8 mouse cellular contexts compared by ENCODE assay signal in genomic region chr10:111011226-111011765, GRCm38 (mm10). TPM values are rescaled to one million over a fixed set of nuclear protein-coding genes. Genes with fewer than 3 reads are reported as not detected.
A peak's percentile ranks its signal among the peaks of the same experiment; 100 is the strongest.
DNase-seq lines count a peak whose midpoint lies in the region; ATAC-seq and TF ChIP-seq lines count a peak whose summit lies in the region.

No protein-coding gene starts in this region.

- H3K36me3 ChIP-seq in liver, adult 2 months (ENCODE audit: control insufficient read depth, insufficient read depth, low read length) = no peaks in the 10 kb centered on the region
- H3K36me3 ChIP-seq in hindbrain, embryonic 14.5 days (replicated peaks; ENCODE audit: control insufficient read depth, insufficient read depth) = no peaks in the 10 kb centered on the region
- H3K36me3 ChIP-seq in midbrain, embryonic 16.5 days (ENCODE audit: control insufficient read depth, insufficient read depth, low read length) = no peaks in the 10 kb centered on the region

- H3K4me3 ChIP-seq in liver, adult 2 months (ENCODE audit: insufficient read depth, low read depth, low read length) = peak overlapping the region; percentile 95
- H3K4me3 ChIP-seq in cortical plate, adult 2 months (ENCODE audit: insufficient read depth, low read length) = peak overlapping the region; percentile 89
- peak overlapping the region; percentile 63 for H3K4me3 ChIP-seq in hindbrain, embryonic 14.5 days (replicated peaks; ENCODE audit: low read length)
- peak overlapping the region; percentile 90 for H3K4me3 ChIP-seq in midbrain, embryonic 16.5 days (ENCODE audit: low read depth, low read length)

- H3K27ac ChIP-seq in liver, adult 2 months (replicated peaks; ENCODE audit: insufficient read depth, low read depth, low read length) = 0 out of 2 replicates have a peak overlapping the region, but pooled peaks have one; percentile 25
- peak overlapping the region; percentile 98 for H3K27ac ChIP-seq in cortical plate, adult 2 months (ENCODE audit: insufficient read depth, low read length)
- H3K27ac ChIP-seq in hindbrain, embryonic 14.5 days = peak overlapping the region; percentile 98
- H3K27ac ChIP-seq in midbrain, embryonic 16.5 days (ENCODE audit: low read length) = peak overlapping the region; percentile 99

- WGBS in liver, adult 2 months = 7% methylated on average over 14 of the region's 14 CpGs
- 2% methylated on average over 14 of the region's 14 CpGs for WGBS in hindbrain, embryonic 14.5 days
- 1% methylated on average over 14 of the region's 14 CpGs for WGBS in midbrain, embryonic 16.5 days

- peak overlapping the region; percentile 68 for H3K9ac ChIP-seq in liver, adult 2 months (ENCODE audit: low read depth, low read length)
- H3K9ac ChIP-seq in hindbrain, embryonic 14.5 days = peak overlapping the region; percentile 95
- peak overlapping the region; percentile 99 for H3K9ac ChIP-seq in midbrain, embryonic 16.5 days (ENCODE audit: low read depth, low read length)

- DNase-seq in liver, adult 2 months (ENCODE audit: extremely low read depth, low read depth, low spot score) = no peak
- DNase-seq in liver = no peak
- DNase-seq in hindbrain, embryonic 14.5 days (ENCODE audit: low spot score) = peak; percentile 65
- no peak for DNase-seq in layer of hippocampus, adult 18-20 months (ENCODE audit: low spot score in 2 of 2)
- DNase-seq in adrenal gland, adult (ENCODE audit: inconsistent age in 2 of 2, low spot score in 1 of 2) = no peak
- no peak for DNase-seq in cerebellum, adult 11 months

- no peaks in the 10 kb centered on the region for H3K9me3 ChIP-seq in hindbrain, embryonic 14.5 days (ENCODE audit: control insufficient read depth, low read length)
- no peaks in the 10 kb centered on the region; the same call in 1 of the 2 replicates for H3K9me3 ChIP-seq in midbrain, embryonic 16.5 days (replicated peaks; ENCODE audit: control insufficient read depth, low read length, poor library complexity, severe bottlenecking)

- H3K4me1 ChIP-seq in liver, adult 2 months (ENCODE audit: control insufficient read depth, insufficient read depth, low read length) = peaks cover 2% of the 10 kb centered on the region; the same call in 1 of the 2 replicates
- no peaks in the 10 kb centered on the region; the same call in 1 of the 2 replicates for H3K4me1 ChIP-seq in cortical plate, adult 2 months (ENCODE audit: control insufficient read depth, insufficient read depth, low read length)
- peaks cover 22% of the 10 kb centered on the region for H3K4me1 ChIP-seq in hindbrain, embryonic 14.5 days (replicated peaks; ENCODE audit: control insufficient read depth, insufficient read depth, low read length)
- H3K4me1 ChIP-seq in midbrain, embryonic 16.5 days (ENCODE audit: control insufficient read depth, insufficient read depth, low read length) = peaks cover 21% of the 10 kb centered on the region

- TF ChIP-seq CTCF in liver, adult 2 months (IDR thresholded peaks at IDR 0.05; ENCODE audit: low read depth, low read length) = no peak
- TF ChIP-seq CTCF in cortical plate, adult 2 months (IDR thresholded peaks at IDR 0.05; ENCODE audit: extremely low read depth, insufficient read depth, low read length) = no peak

- no peaks in the 10 kb centered on the region for H3K27me3 ChIP-seq in liver, adult 2 months (ENCODE audit: control insufficient read depth, insufficient read depth, low read length)
- no peaks in the 10 kb centered on the region for H3K27me3 ChIP-seq in hindbrain, embryonic 14.5 days (ENCODE audit: control insufficient read depth, insufficient read depth, low read length)
- H3K27me3 ChIP-seq in midbrain, embryonic 16.5 days (ENCODE audit: control insufficient read depth, insufficient read depth, low read depth, low read length) = no peaks in the 10 kb centered on the region

- H3K79me2 ChIP-seq in liver, adult 2 months (ENCODE audit: control insufficient read depth, insufficient read depth, low read length) = peaks cover 5% of the 10 kb centered on the region; the same call in 1 of the 2 replicates

- H3K4me2 ChIP-seq in hindbrain, embryonic 14.5 days (replicated peaks) = peak overlapping the region; percentile 84
- H3K4me2 ChIP-seq in midbrain, embryonic 16.5 days (ENCODE audit: low read length) = peak overlapping the region; percentile 95

- ATAC-seq in hindbrain, embryonic 14.5 days (ENCODE audit: low FRiP score) = no peak
- ATAC-seq in midbrain, embryonic 16.5 days = no peak

- TF ChIP-seq POLR2A in liver, adult 2 months (IDR thresholded peaks at IDR 0.05; ENCODE audit: extremely low read depth, insufficient read depth, low read length) = no peak
- TF ChIP-seq POLR2A in cortical plate, adult 2 months (IDR thresholded peaks at IDR 0.05; ENCODE audit: extremely low read depth, insufficient read depth, low read length) = 0 out of 2 replicates have a peak, but pooled peaks have one; percentile 30

RNA-seq across cellular contexts. Expression of gene Zdhhc17, which starts 1.4 kb away (rescaled TPM):
- 17.7 and 20.0 TPM in 2 replicates for total RNA-seq in liver, adult 2 months (2014; rRNA removed)
- 4.1 and 6.3 TPM in 2 replicates for polyA plus RNA-seq in liver, adult 2 months (2012; rRNA removed)
- polyA plus RNA-seq in cortical plate, adult 2 months (2012; rRNA removed) = 83.2 and 88.6 TPM in 2 replicates
- polyA plus RNA-seq in hindbrain, embryonic 14.5 days (2014; fragmentation: Nextera tagmentation; extraction: Ambion mirVana) = 62.1 and 68.1 TPM in 2 replicates
- 60.6 and 63.9 TPM in 2 replicates for polyA plus RNA-seq in midbrain, embryonic 16.5 days (2015; fragmentation: Nextera tagmentation; extraction: Ambion mirVana)
- total RNA-seq in layer of hippocampus, adult 18-20 months (2021) = 100 to 1,000 TPM; 102 to 107 TPM

Comparison
In these comparisons a context has a peak if more than half of its experiments do, and no peak if none do; other contexts are left out.
1. H3K27ac ChIP-seq: peak in every context shown above with its lines; median percentile 99 in midbrain, embryonic 16.5 days; 98 in cortical plate, adult 2 months; 98 in hindbrain, embryonic 14.5 days; 25 in liver, adult 2 months.